Mouse (Mus musculus) midbrain, embryonic 10.5 days (tissue): ENCODE data around the gene Dexi. TPM values are rescaled to one million over a fixed set of nuclear protein-coding genes. Genes with fewer than 3 reads are reported as not detected.
A peak's percentile ranks its signal among the peaks of the same experiment; 100 is the strongest.

Source experiments
- DNase-seq: peaks from one replicate; pipeline ENCODE4 v3.0.0-alpha.2; 2017; ENCODE audit warnings: low spot score
- H3K27ac ChIP-seq: fragments of 300-500 bp; sonication (generic); replicated peaks from 2 replicates; pipeline ENCODE4 v1.5.1; 2016; ENCODE audit warnings: mild to moderate bottlenecking
- H3K27me3 ChIP-seq: fragments of 300-500 bp; sonication (generic); 2 replicates; pipeline ENCODE4 v1.6.1; 2016; ENCODE audit warnings: low read depth, mild to moderate bottlenecking; ENCODE audit not compliant: poor library complexity, severe bottlenecking
- H3K36me3 ChIP-seq: fragments of 300-500 bp; sonication (generic); 2 replicates; pipeline ENCODE4 v1.6.1; 2016; ENCODE audit warnings: mild to moderate bottlenecking, moderate library complexity
- H3K4me1 ChIP-seq: fragments of 300-500 bp; sonication (generic); 2 replicates; pipeline ENCODE4 v1.6.1; 2016
- H3K4me3 ChIP-seq: fragments of 300-500 bp; sonication (generic); 2 replicates; pipeline ENCODE4 v1.5.1; 2016; ENCODE audit warnings: mild to moderate bottlenecking, moderate library complexity
- H3K9me3 ChIP-seq: fragments of 300-500 bp; sonication (generic); replicated peaks from 2 replicates; pipeline ENCODE4 v1.6.1; 2016; ENCODE audit warnings: mild to moderate bottlenecking
- WGBS: fragments of 180-500 bp; shearing (Covaris S2); methylation state at CpG from one replicate; pipeline ENCODE4 v1.1.7; 2016; 5-methylcytosine and 5-hydroxymethylcytosine counted together
- polyA plus RNA-seq: library from polyadenylated mRNA; unstranded; fragments of >200 nt; fragmentation: Nextera tagmentation; extraction: Ambion mirVana; gene quantifications from 2 replicates; pipeline ENCODE4 v1.2.1, GENCODE M21; 2016

Gene Dexi
- 15.6 and 17.4 TPM in 2 replicates for polyA plus RNA-seq

GRCm38 (mm10) chr16:10542698-10543365 lies at the start of gene Dexi:
Gene Dexi, minus strand, starts transcription at chr16:10543054.
- WGBS, result under 1% methylated on average over 60 of the region's 61 CpGs
- no peaks in the 10 kb centered on the region for H3K27me3 ChIP-seq
- H3K27ac ChIP-seq, result peak within 1 kb of the TSS; percentile 94
- DNase-seq, result peak; percentile 93
- H3K4me1 ChIP-seq, result peaks cover 55% of the 10 kb centered on the region
- no peaks in the 10 kb centered on the region for H3K36me3 ChIP-seq
- H3K9me3 ChIP-seq, result no peaks in the 10 kb centered on the region
- peak within 1 kb of the TSS; percentile 81 for H3K4me3 ChIP-seq

- DNase-seq, result no peak
- Histone ChIP-seq H3K4me1 (no peaks in the 10 kb centered on the region), H3K27ac (no peak overlapping the region), H3K9me3 (no peaks in the 10 kb centered on the region), H3K36me3 (peaks cover 46% of the 10 kb centered on the region), H3K4me3 (no peak overlapping the region), H3K27me3 (no peaks in the 10 kb centered on the region)
- 86% methylated on average over 3 of the region's 3 CpGs for WGBS
Observed at GRCm38 (mm10) chr16:10586546-10586945, 43.7 kb upstream of the Dexi start.

- H3K9me3 ChIP-seq, result no peaks in the 10 kb centered on the region
- H3K36me3 ChIP-seq, result peaks cover 59% of the 10 kb centered on the region
- H3K27ac ChIP-seq, result no peak overlapping the region
- WGBS, result 82% methylated on average over 1 of the region's 1 CpGs
- H3K4me1 ChIP-seq, result no peaks in the 10 kb centered on the region
- no peak overlapping the region for H3K4me3 ChIP-seq
- DNase-seq, result no peak
- no peaks in the 10 kb centered on the region for H3K27me3 ChIP-seq
Observed at GRCm38 (mm10) chr16:10585165-10585564, 42.3 kb upstream of the Dexi start.

GRCm38 (mm10) chr16:10581234-10581898 lies 38.5 kb upstream of the Dexi start:
- 90% methylated on average over 2 of the region's 2 CpGs for WGBS
- Histone ChIP-seq H3K4me3 (no peak overlapping the region), H3K27me3 (no peaks in the 10 kb centered on the region), H3K9me3 (no peaks in the 10 kb centered on the region), H3K27ac (no peak overlapping the region), H3K4me1 (no peaks in the 10 kb centered on the region), H3K36me3 (peaks cover 75% of the 10 kb centered on the region)
- no peak for DNase-seq

GRCm38 (mm10) chr16:10578376-10578775 lies 35.5 kb upstream of the Dexi start:
- no peak for DNase-seq
- peaks cover 76% of the 10 kb centered on the region for H3K36me3 ChIP-seq
- no peak overlapping the region for H3K27ac ChIP-seq
- no peaks in the 10 kb centered on the region for H3K4me1 ChIP-seq
- H3K4me3 ChIP-seq, result no peak overlapping the region
- WGBS, result 74% methylated on average over 1 of the region's 1 CpGs
- no peaks in the 10 kb centered on the region for H3K27me3 ChIP-seq
- no peaks in the 10 kb centered on the region for H3K9me3 ChIP-seq

GRCm38 (mm10) chr16:10577548-10577947 lies 34.7 kb upstream of the Dexi start:
- DNase-seq, result no peak

GRCm38 (mm10) chr16:10575915-10576314 lies 33.1 kb upstream of the Dexi start:
- no peak overlapping the region for H3K4me3 ChIP-seq
- H3K36me3 ChIP-seq, result peaks cover 61% of the 10 kb centered on the region
- WGBS, result 89% methylated on average over 4 of the region's 4 CpGs

More at GRCm38 (mm10) chr16:10577548-10577947, 34.7 kb upstream of the Dexi start:
- no peaks in the 10 kb centered on the region for H3K9me3 ChIP-seq
- H3K4me1 ChIP-seq, result no peaks in the 10 kb centered on the region
- no peak overlapping the region for H3K27ac ChIP-seq
- peaks cover 72% of the 10 kb centered on the region for H3K36me3 ChIP-seq
- no peaks in the 10 kb centered on the region for H3K27me3 ChIP-seq
- H3K4me3 ChIP-seq, result no peak overlapping the region
- 80% methylated on average over 5 of the region's 5 CpGs for WGBS

GRCm38 (mm10) chr16:10574936-10575335 lies 32.1 kb upstream of the Dexi start:
- peaks cover 56% of the 10 kb centered on the region for H3K36me3 ChIP-seq
- 86% methylated on average over 2 of the region's 2 CpGs for WGBS
- no peaks in the 10 kb centered on the region for H3K27me3 ChIP-seq
- no peak overlapping the region for H3K27ac ChIP-seq
- H3K9me3 ChIP-seq, result no peaks in the 10 kb centered on the region
- DNase-seq, result no peak
- no peaks in the 10 kb centered on the region for H3K4me1 ChIP-seq
- no peak overlapping the region for H3K4me3 ChIP-seq

More at GRCm38 (mm10) chr16:10575915-10576314, 33.1 kb upstream of the Dexi start:
- Histone ChIP-seq H3K27ac (no peak overlapping the region), H3K27me3 (no peaks in the 10 kb centered on the region), H3K9me3 (no peaks in the 10 kb centered on the region), H3K4me1 (no peaks in the 10 kb centered on the region)
- DNase-seq, result no peak

- H3K27ac ChIP-seq, result no peak overlapping the region
- H3K27me3 ChIP-seq, result no peaks in the 10 kb centered on the region
- no peaks in the 10 kb centered on the region for H3K4me1 ChIP-seq
- no peak overlapping the region for H3K4me3 ChIP-seq
- no peaks in the 10 kb centered on the region for H3K9me3 ChIP-seq
- 59% methylated on average over 2 of the region's 2 CpGs for WGBS
- H3K36me3 ChIP-seq, result peaks cover 41% of the 10 kb centered on the region
- DNase-seq, result peak; percentile 18
Observed at GRCm38 (mm10) chr16:10571820-10572219, 29.0 kb upstream of the Dexi start.

GRCm38 (mm10) chr16:10570708-10571107 lies 27.9 kb upstream of the Dexi start:
- 73% methylated on average over 1 of the region's 1 CpGs for WGBS

GRCm38 (mm10) chr16:10569809-10570395 lies 27.0 kb upstream of the Dexi start:
- peaks cover 34% of the 10 kb centered on the region for H3K36me3 ChIP-seq

More at GRCm38 (mm10) chr16:10570708-10571107, 27.9 kb upstream of the Dexi start:
- Histone ChIP-seq H3K9me3 (no peaks in the 10 kb centered on the region), H3K27me3 (no peaks in the 10 kb centered on the region), H3K27ac (no peak overlapping the region), H3K36me3 (peaks cover 35% of the 10 kb centered on the region), H3K4me1 (peaks cover 4% of the 10 kb centered on the region), H3K4me3 (no peak overlapping the region)
- DNase-seq, result no peak

GRCm38 (mm10) chr16:10567153-10567552 lies 24.3 kb upstream of the Dexi start:
- Histone ChIP-seq H3K9me3 (no peaks in the 10 kb centered on the region), H3K36me3 (peaks cover 29% of the 10 kb centered on the region), H3K4me3 (no peak overlapping the region), H3K27ac (no peak overlapping the region), H3K27me3 (no peaks in the 10 kb centered on the region), H3K4me1 (peaks cover 6% of the 10 kb centered on the region)
- 92% methylated on average over 4 of the region's 4 CpGs for WGBS
- no peak for DNase-seq

More at GRCm38 (mm10) chr16:10569809-10570395, 27.0 kb upstream of the Dexi start:
- no peak overlapping the region for H3K27ac ChIP-seq
- no peaks in the 10 kb centered on the region for H3K27me3 ChIP-seq
- no peak for DNase-seq
- H3K9me3 ChIP-seq, result no peaks in the 10 kb centered on the region
- peaks cover 6% of the 10 kb centered on the region for H3K4me1 ChIP-seq
- WGBS, result 86% methylated on average over 5 of the region's 5 CpGs
- H3K4me3 ChIP-seq, result no peak overlapping the region
